Mouse (Mus musculus) hindbrain, embryonic 14.5 days (tissue): ENCODE data around the gene Hscb. TPM values are rescaled to one million over a fixed set of nuclear protein-coding genes. Genes with fewer than 3 reads are reported as not detected.

ENCODE experiments used
- ATAC-seq: fragments of 200-750 bp; cut with Nextera tagmentation; 2 replicates; pipeline ENCODE4 v1.8.0; 2017; ENCODE audit warnings: moderate number of reproducible peaks, mild to moderate bottlenecking, moderate TSS enrichment, moderate library complexity; ENCODE audit not compliant: low FRiP score
- DNase-seq: peaks from one replicate; pipeline ENCODE4 v3.0.0-alpha.2; 2015; ENCODE audit warnings: low spot score
- H3K27ac ChIP-seq: fragments of 300-500 bp; sonication (generic); 2 replicates; pipeline ENCODE4 v1.5.1; 2014; ENCODE audit warnings: mild to moderate bottlenecking, moderate library complexity
- H3K27me3 ChIP-seq: fragments of 300-500 bp; sonication (generic); 2 replicates; pipeline ENCODE4 v1.6.1; 2014; ENCODE audit warnings: mild to moderate bottlenecking, low read length, mixed read lengths; ENCODE audit not compliant: control insufficient read depth, insufficient read depth
- H3K36me3 ChIP-seq: fragments of 300-500 bp; sonication (generic); replicated peaks from 2 replicates; pipeline ENCODE4 v1.6.1; 2014; ENCODE audit not compliant: control insufficient read depth, insufficient read depth
- H3K4me1 ChIP-seq: fragments of 300-500 bp; sonication (generic); replicated peaks from 2 replicates; pipeline ENCODE4 v1.6.1; 2014; ENCODE audit warnings: antibody characterized with exemption, low read length, mixed read lengths; ENCODE audit not compliant: control insufficient read depth, insufficient read depth
- H3K4me2 ChIP-seq: fragments of 300-500 bp; sonication (generic); replicated peaks from 2 replicates; pipeline ENCODE4 v1.6.1; 2014; ENCODE audit warnings: mild to moderate bottlenecking, moderate library complexity
- H3K4me3 ChIP-seq: fragments of 300-500 bp; sonication (generic); replicated peaks from 2 replicates; pipeline ENCODE4 v1.5.1; 2014; ENCODE audit warnings: mild to moderate bottlenecking, low read length
- H3K9ac ChIP-seq: fragments of 300-500 bp; sonication (generic); 2 replicates; pipeline ENCODE4 v1.6.1; 2014
- H3K9me3 ChIP-seq: fragments of 300-500 bp; sonication (generic); 2 replicates; pipeline ENCODE4 v1.6.1; 2016; ENCODE audit warnings: low read length; ENCODE audit not compliant: control insufficient read depth
- WGBS: fragments of 180-500 bp; shearing (Covaris S2); extraction: QIAGEN DNeasy Blood & Tissue Kit; methylation state at CpG from one replicate; pipeline ENCODE4 v1.1.7; 2014; 5-methylcytosine and 5-hydroxymethylcytosine counted together
- polyA plus RNA-seq: library from polyadenylated mRNA; unstranded; fragments of >200 nt; fragmentation: Nextera tagmentation; extraction: Ambion mirVana; gene quantifications from 2 replicates; pipeline ENCODE4 v1.2.1, GENCODE M21; 2014

The Hscb gene
- polyA plus RNA-seq, 1 experiment from 2014 or later = 10.3 TPM

GRCm38 (mm10) chr5:110808821-110809666 lies 30.5 kb downstream of the Hscb start:
- Histone ChIP-seq H3K4me3 (peak overlapping the region; percentile 88), H3K36me3 (peaks cover 19% of the 10 kb centered on the region; the same call in 1 of the 2 replicates), H3K4me2 (peak overlapping the region; percentile 100), H3K4me1 (peaks cover 30% of the 10 kb centered on the region), H3K9me3 (no peaks in the 10 kb centered on the region), H3K27ac (peak overlapping the region; percentile 85), H3K27me3 (no peaks in the 10 kb centered on the region), H3K9ac (peak overlapping the region; percentile 95)
- 2% methylated on average over 27 of the region's 27 CpGs for WGBS
- DNase-seq (no peak), ATAC-seq (peak; percentile 0; the same call in 1 of the 2 replicates)

- ATAC-seq = peak; percentile 39; the same call in 1 of the 2 replicates
- H3K27me3 ChIP-seq = no peaks in the 10 kb centered on the region
- H3K9me3 ChIP-seq = no peaks in the 10 kb centered on the region
- 2% methylated on average over 14 of the region's 14 CpGs for WGBS
- H3K4me1 ChIP-seq = peaks cover 30% of the 10 kb centered on the region
- peak overlapping the region; percentile 88 for H3K4me3 ChIP-seq
- peak; percentile 78 for DNase-seq
- peak overlapping the region; percentile 100 for H3K4me2 ChIP-seq
- H3K9ac ChIP-seq = peak overlapping the region; percentile 95
- H3K36me3 ChIP-seq = peaks cover 21% of the 10 kb centered on the region; the same call in 1 of the 2 replicates
- no peak overlapping the region; the same call in 1 of the 2 replicates for H3K27ac ChIP-seq
Measured at GRCm38 (mm10) chr5:110808061-110808631, 31.4 kb downstream of the Hscb start.

GRCm38 (mm10) chr5:110807453-110807852 lies 32.1 kb downstream of the Hscb start:
- peaks cover 28% of the 10 kb centered on the region; the same call in 1 of the 2 replicates for H3K36me3 ChIP-seq
- H3K4me1 ChIP-seq = peaks cover 30% of the 10 kb centered on the region
- peak overlapping the region; percentile 100 for H3K4me2 ChIP-seq
- H3K9me3 ChIP-seq = no peaks in the 10 kb centered on the region
- DNase-seq = no peak
- H3K4me3 ChIP-seq = peak overlapping the region; percentile 88
- peak overlapping the region; percentile 95 for H3K9ac ChIP-seq
- no peaks in the 10 kb centered on the region for H3K27me3 ChIP-seq
- WGBS = 86% methylated on average over 4 of the region's 4 CpGs
- H3K27ac ChIP-seq = no peak overlapping the region
- ATAC-seq = no peak

GRCm38 (mm10) chr5:110806676-110807075 lies 32.9 kb downstream of the Hscb start:
- ATAC-seq = no peak
- no peak for DNase-seq
- peaks cover 30% of the 10 kb centered on the region for H3K4me1 ChIP-seq
- no peaks in the 10 kb centered on the region for H3K9me3 ChIP-seq
- no peak overlapping the region for H3K4me3 ChIP-seq
- H3K36me3 ChIP-seq = peaks cover 31% of the 10 kb centered on the region; the same call in 1 of the 2 replicates
- peak overlapping the region; percentile 34; the same call in 1 of the 2 replicates for H3K9ac ChIP-seq
- 0 out of 2 replicates have a peak overlapping the region, but pooled peaks have one; percentile 6 for H3K4me2 ChIP-seq
- H3K27me3 ChIP-seq = no peaks in the 10 kb centered on the region
- H3K27ac ChIP-seq = no peak overlapping the region
- 96% methylated on average over 1 of the region's 1 CpGs for WGBS

- ATAC-seq (no peak), DNase-seq (no peak)
- Histone ChIP-seq H3K27ac (no peak overlapping the region), H3K4me3 (no peak overlapping the region), H3K4me1 (peaks cover 30% of the 10 kb centered on the region), H3K27me3 (no peaks in the 10 kb centered on the region), H3K9ac (0 out of 2 replicates have a peak overlapping the region, but pooled peaks have one; percentile 34), H3K36me3 (peaks cover 31% of the 10 kb centered on the region; the same call in 1 of the 2 replicates), H3K4me2 (0 out of 2 replicates have a peak overlapping the region, but pooled peaks have one; percentile 6), H3K9me3 (no peaks in the 10 kb centered on the region)
- WGBS = 92% methylated on average over 4 of the region's 4 CpGs
Measured at GRCm38 (mm10) chr5:110806154-110806553, 33.4 kb downstream of the Hscb start.

GRCm38 (mm10) chr5:110804012-110804743 lies 35.4 kb downstream of the Hscb start:
- peaks cover 30% of the 10 kb centered on the region for H3K4me1 ChIP-seq
- H3K27me3 ChIP-seq = no peaks in the 10 kb centered on the region
- no peak overlapping the region for H3K4me3 ChIP-seq
- no peak overlapping the region for H3K4me2 ChIP-seq
- ATAC-seq (no peak), DNase-seq (no peak)
- peaks cover 48% of the 10 kb centered on the region for H3K36me3 ChIP-seq
- H3K9ac ChIP-seq = no peak overlapping the region
- 78% methylated on average over 7 of the region's 7 CpGs for WGBS
- no peak overlapping the region for H3K27ac ChIP-seq
- no peaks in the 10 kb centered on the region for H3K9me3 ChIP-seq

- Histone ChIP-seq H3K27ac (no peak overlapping the region), H3K4me2 (no peak overlapping the region), H3K4me3 (no peak overlapping the region), H3K9me3 (no peaks in the 10 kb centered on the region), H3K27me3 (no peaks in the 10 kb centered on the region), H3K9ac (no peak overlapping the region), H3K4me1 (peaks cover 20% of the 10 kb centered on the region), H3K36me3 (peaks cover 61% of the 10 kb centered on the region)
- ATAC-seq (no peak), DNase-seq (no peak)
Measured at GRCm38 (mm10) chr5:110802809-110803208, 36.8 kb downstream of the Hscb start.

GRCm38 (mm10) chr5:110802186-110802585 lies 37.4 kb downstream of the Hscb start:
- Histone ChIP-seq H3K9ac (no peak overlapping the region), H3K4me1 (peaks cover 14% of the 10 kb centered on the region), H3K27me3 (no peaks in the 10 kb centered on the region), H3K27ac (no peak overlapping the region), H3K9me3 (no peaks in the 10 kb centered on the region), H3K36me3 (peaks cover 67% of the 10 kb centered on the region), H3K4me2 (no peak overlapping the region), H3K4me3 (no peak overlapping the region)
- ATAC-seq (no peak), DNase-seq (no peak)
- WGBS = 89% methylated on average over 4 of the region's 4 CpGs
